ENCODE assay signal across 7 mouse cellular contexts in genomic region chrX:72824776-72825588, GRCm38 (mm10). TPM values are rescaled to one million over a fixed set of nuclear protein-coding genes. Genes with fewer than 3 reads are reported as not detected.
DNase-seq lines count a peak whose midpoint lies in the region; ATAC-seq lines count a peak whose summit lies in the region.

Gene Gabrq, plus strand, starts transcription at chrX:72825178.

- H3K4me2 ChIP-seq in embryonic facial prominence, embryonic 13.5 days: peak within 1 kb of the TSS; percentile 65
- H3K4me2 ChIP-seq in hindbrain, embryonic 15.5 days: peak within 1 kb of the TSS; percentile 75
- H3K4me2 ChIP-seq in liver, embryonic 13.5 days: peak within 1 kb of the TSS; percentile 43
- H3K4me2 ChIP-seq in neural tube, embryonic 11.5 days (ENCODE audit: low read depth): peak within 1 kb of the TSS; percentile 63

- H3K9me3 ChIP-seq in megakaryocyte, embryonic 14.5 days: 0 out of 2 replicates have a peak, but pooled peaks cover 3% of the 10 kb centered on the region
- no peaks in the 10 kb centered on the region for H3K9me3 ChIP-seq in embryonic facial prominence, embryonic 13.5 days
- no peaks in the 10 kb centered on the region for H3K9me3 ChIP-seq in hindbrain, embryonic 15.5 days
- no peaks in the 10 kb centered on the region for H3K9me3 ChIP-seq in liver, embryonic 13.5 days (replicated peaks)
- H3K9me3 ChIP-seq in neural tube, embryonic 11.5 days (ENCODE audit: control insufficient read depth, low read length): no peaks in the 10 kb centered on the region

- no peak for ATAC-seq in megakaryocyte, adult 5-6 weeks (ENCODE audit: poor library complexity, severe bottlenecking)
- ATAC-seq in embryonic facial prominence, embryonic 13.5 days (ENCODE audit: insufficient number of reproducible peaks, insufficient read depth, low FRiP score, low TSS enrichment, low read depth): peak; percentile 62; the same call in 1 of the 2 replicates
- peak; percentile 93 for ATAC-seq in hindbrain, embryonic 15.5 days (ENCODE audit: low FRiP score, low read depth)
- ATAC-seq in liver, embryonic 13.5 days (ENCODE audit: low read depth): 0 out of 2 replicates have a peak, but pooled peaks have one; percentile 31
- ATAC-seq in neural tube, embryonic 11.5 days (ENCODE audit: insufficient read depth, low FRiP score, low TSS enrichment): peak; percentile 71

- DNase-seq in liver, embryonic 13.5 days: no peak
- peak; percentile 47 for DNase-seq in neural tube, embryonic 11.5 days (ENCODE audit: low spot score)
- DNase-seq in urinary bladder, postnatal 14 days (ENCODE audit: low spot score): peak; percentile 9

- H3K4me3 ChIP-seq in megakaryocyte, embryonic 14.5 days (replicated peaks): peak within 1 kb of the TSS; percentile 46
- H3K4me3 ChIP-seq in embryonic facial prominence, embryonic 13.5 days: peak within 1 kb of the TSS; percentile 36
- peak within 1 kb of the TSS; percentile 47 for H3K4me3 ChIP-seq in hindbrain, embryonic 15.5 days
- 0 out of 2 replicates have a peak within 1 kb of the TSS, but pooled peaks have one; percentile 12 for H3K4me3 ChIP-seq in liver, embryonic 13.5 days (replicated peaks)
- peak within 1 kb of the TSS; percentile 32 for H3K4me3 ChIP-seq in neural tube, embryonic 11.5 days (ENCODE audit: low read depth, low read length)

- peaks cover 41% of the 10 kb centered on the region for H3K27me3 ChIP-seq in megakaryocyte, embryonic 14.5 days (replicated peaks)
- peaks cover 52% of the 10 kb centered on the region for H3K27me3 ChIP-seq in embryonic facial prominence, embryonic 13.5 days
- H3K27me3 ChIP-seq in hindbrain, embryonic 15.5 days: no peaks in the 10 kb centered on the region
- peaks cover 18% of the 10 kb centered on the region for H3K27me3 ChIP-seq in liver, embryonic 13.5 days
- no peaks in the 10 kb centered on the region for H3K27me3 ChIP-seq in neural tube, embryonic 11.5 days (ENCODE audit: control insufficient read depth, insufficient read depth, low read length)

- no peak within 1 kb of the TSS for H3K9ac ChIP-seq in embryonic facial prominence, embryonic 13.5 days
- H3K9ac ChIP-seq in hindbrain, embryonic 15.5 days: peak within 1 kb of the TSS; percentile 39; the same call in 1 of the 2 replicates
- H3K9ac ChIP-seq in liver, embryonic 13.5 days: no peak within 1 kb of the TSS
- peak within 1 kb of the TSS; percentile 6; the same call in 1 of the 2 replicates for H3K9ac ChIP-seq in neural tube, embryonic 11.5 days (ENCODE audit: low read length)

- H3K36me3 ChIP-seq in megakaryocyte, embryonic 14.5 days (replicated peaks; ENCODE audit: low read length): no peaks in the 10 kb centered on the region
- no peaks in the 10 kb centered on the region for H3K36me3 ChIP-seq in embryonic facial prominence, embryonic 13.5 days
- H3K36me3 ChIP-seq in hindbrain, embryonic 15.5 days: no peaks in the 10 kb centered on the region
- H3K36me3 ChIP-seq in liver, embryonic 13.5 days: no peaks in the 10 kb centered on the region
- H3K36me3 ChIP-seq in neural tube, embryonic 11.5 days (ENCODE audit: control insufficient read depth, insufficient read depth, low read length): no peaks in the 10 kb centered on the region

- 22% methylated on average over 43 of the region's 43 CpGs for WGBS in embryonic facial prominence, embryonic 13.5 days
- 30% methylated on average over 42 of the region's 43 CpGs for WGBS in hindbrain, embryonic 15.5 days
- WGBS in liver, embryonic 13.5 days (ENCODE audit: insufficient replicate concordance): 26% methylated on average over 43 of the region's 43 CpGs
- WGBS in neural tube, embryonic 11.5 days: 27% methylated on average over 30 of the region's 43 CpGs

- H3K27ac ChIP-seq in embryonic facial prominence, embryonic 13.5 days: no peak within 1 kb of the TSS
- H3K27ac ChIP-seq in hindbrain, embryonic 15.5 days (replicated peaks): no peak within 1 kb of the TSS
- H3K27ac ChIP-seq in liver, embryonic 13.5 days: no peak within 1 kb of the TSS
- H3K27ac ChIP-seq in neural tube, embryonic 11.5 days (ENCODE audit: low read depth, low read length): no peak within 1 kb of the TSS

- H3K4me1 ChIP-seq in megakaryocyte, embryonic 14.5 days: peaks cover 6% of the 10 kb centered on the region
- no peaks in the 10 kb centered on the region for H3K4me1 ChIP-seq in embryonic facial prominence, embryonic 13.5 days
- H3K4me1 ChIP-seq in hindbrain, embryonic 15.5 days (replicated peaks): no peaks in the 10 kb centered on the region
- no peaks in the 10 kb centered on the region for H3K4me1 ChIP-seq in liver, embryonic 13.5 days (replicated peaks)
- H3K4me1 ChIP-seq in neural tube, embryonic 11.5 days (ENCODE audit: control insufficient read depth, insufficient read depth, low read length): no peaks in the 10 kb centered on the region

RNA-seq across cellular contexts. Expression of gene Gabrq, which starts in this region (rescaled TPM):
- polyA plus RNA-seq in megakaryocyte, embryonic 14.5 days (2012; ENCODE audit: insufficient read depth, low replicate concordance): not detected in 2 replicates
- not detected in 2 replicates for total RNA-seq in megakaryocyte, adult 5-6 weeks (2015)
- total RNA-seq in megakaryocyte, adult 5-6 weeks (2017): not detected in 2 replicates
- 0.08 TPM in 1 of 2 replicates, not detected in the other for polyA plus RNA-seq in embryonic facial prominence, embryonic 13.5 days (2015; fragmentation: Nextera tagmentation; extraction: Ambion mirVana)
- polyA plus RNA-seq in hindbrain, embryonic 15.5 days (2015; fragmentation: Nextera tagmentation; extraction: Ambion mirVana): 3.5 and 4.9 TPM in 2 replicates
- 0.10 TPM in 1 of 2 replicates, not detected in the other for polyA plus RNA-seq in liver, embryonic 13.5 days (2015; fragmentation: Nextera tagmentation; extraction: Ambion mirVana)
- polyA plus RNA-seq in neural tube, embryonic 11.5 days (2014; fragmentation: Nextera tagmentation; extraction: Ambion mirVana): 0.81 and 1.0 TPM in 2 replicates

Comparison
In these comparisons a context has a peak if more than half of its experiments do, and no peak if none do; other contexts are left out.
1. Peak in ATAC-seq, H3K4me3 ChIP-seq and H3K4me2 ChIP-seq in embryonic facial prominence, embryonic 13.5 days; RNA of the gene not detected or under 1 TPM.
2. Peak in ATAC-seq, H3K4me3 ChIP-seq and H3K4me2 ChIP-seq in liver, embryonic 13.5 days; RNA of the gene not detected or under 1 TPM.
3. H3K9ac ChIP-seq: peak in hindbrain, embryonic 15.5 days (single experiment) and neural tube, embryonic 11.5 days (single experiment); none in embryonic facial prominence, embryonic 13.5 days (single experiment) and liver, embryonic 13.5 days (single experiment).
4. Peak in every context shown above with its lines, with median percentiles within 50 percentile points of each other: H3K4me3 ChIP-seq and H3K4me2 ChIP-seq.